Mouse (Mus musculus) embryo, embryonic 10.5 days (tissue): ENCODE results near the gene Git1.
A peak's percentile ranks its signal among the peaks of the same experiment; 100 is the strongest.

Experiments
- DNase-seq: peaks from one replicate; pipeline ENCODE4 v3.0.0-alpha.2; 2015; ENCODE audit warnings: low spot score

Git1 gene

DNA sequence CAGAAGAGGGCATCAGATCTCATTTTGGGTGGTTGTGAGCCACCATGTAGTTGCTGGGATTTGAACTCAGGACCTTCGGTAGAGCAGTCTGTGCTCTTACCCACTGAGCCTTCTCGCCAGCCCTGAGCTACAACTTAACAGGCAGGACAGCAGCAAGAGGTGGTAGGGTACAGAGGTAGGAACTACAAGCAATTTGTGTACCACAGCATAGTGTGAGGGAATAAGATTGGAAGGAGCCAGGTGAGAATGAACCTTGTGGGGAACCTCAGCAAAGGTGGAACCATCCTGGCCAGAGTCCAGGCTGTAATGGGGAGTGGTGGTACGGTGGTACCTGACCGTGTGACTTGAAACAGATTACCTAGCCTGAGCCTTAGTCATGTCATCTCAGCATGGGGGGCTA, 8.6 kb downstream of the Git1 start:
- DNase-seq: no peak

DNA sequence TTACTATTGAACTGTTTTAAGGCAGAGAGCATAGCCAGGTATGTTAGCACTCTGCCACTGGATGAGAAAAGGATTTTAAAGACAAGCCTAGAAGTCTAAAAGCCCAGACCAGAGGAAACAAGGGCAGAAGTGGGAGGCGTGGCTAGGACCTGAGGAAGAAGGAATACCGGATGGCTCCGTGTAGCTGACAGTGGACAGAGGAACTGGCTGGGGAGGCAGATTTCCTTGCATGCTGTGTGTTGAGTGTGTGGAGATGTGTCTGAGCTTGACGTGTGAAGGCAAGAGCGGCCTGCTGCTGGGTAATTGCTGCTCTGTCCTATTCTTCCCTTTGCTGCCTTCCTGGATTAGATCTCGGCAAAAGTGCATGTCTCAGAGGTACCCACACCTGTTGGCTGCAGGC, 9.1 kb downstream of the Git1 start:
- DNase-seq: no peak

GRCm38 (mm10) chr11:77503511-77503910, 10.1 kb downstream of the Git1 start:
- no peak for DNase-seq

GRCm38 (mm10) chr11:77504377-77504776, 11.0 kb downstream of the Git1 start:
- no peak for DNase-seq

- DNase-seq: no peak
These were observed 12.1 kb downstream of the Git1 start for GRCm38 (mm10) chr11:77505291-77505980.

DNA sequence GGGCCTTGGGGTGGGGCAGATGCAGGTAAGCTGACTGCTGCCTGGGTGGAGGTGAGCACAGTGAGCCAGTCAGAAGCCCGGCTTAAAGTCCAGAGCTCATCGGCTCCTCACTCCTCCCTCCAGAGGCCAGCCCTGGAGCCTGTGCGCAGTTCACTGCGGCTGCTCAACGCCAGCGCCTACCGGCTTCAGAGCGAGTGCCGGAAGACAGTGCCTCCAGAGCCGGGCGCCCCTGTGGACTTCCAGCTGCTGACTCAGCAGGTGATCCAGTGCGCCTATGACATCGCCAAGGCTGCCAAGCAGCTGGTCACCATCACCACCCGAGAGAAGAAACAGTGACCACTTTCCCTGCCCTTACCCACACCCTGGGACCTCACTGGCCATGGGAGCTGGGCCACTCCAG, 12.9 kb downstream of the Git1 start:
- DNase-seq: no peak

GRCm38 (mm10) chr11:77506941-77507340, 13.6 kb downstream of the Git1 start:
- no peak for DNase-seq

- DNase-seq: no peak
These were observed 14.1 kb downstream of the Git1 start for GRCm38 (mm10) chr11:77507426-77507825.

- DNase-seq: peak; percentile 86
These were observed 15.0 kb downstream of the Git1 start for GRCm38 (mm10) chr11:77508068-77509021.

GRCm38 (mm10) chr11:77511336-77511735, 18.0 kb downstream of the Git1 start:
- DNase-seq: no peak

- peak; percentile 90 for DNase-seq
These were observed 19.8 kb downstream of the Git1 start for GRCm38 (mm10) chr11:77512891-77513810.

GRCm38 (mm10) chr11:77513811-77514170, 20.4 kb downstream of the Git1 start:
- DNase-seq: peak; percentile 60

GRCm38 (mm10) chr11:77514281-77514831, 21.0 kb downstream of the Git1 start:
- DNase-seq: peak; percentile 55

DNA sequence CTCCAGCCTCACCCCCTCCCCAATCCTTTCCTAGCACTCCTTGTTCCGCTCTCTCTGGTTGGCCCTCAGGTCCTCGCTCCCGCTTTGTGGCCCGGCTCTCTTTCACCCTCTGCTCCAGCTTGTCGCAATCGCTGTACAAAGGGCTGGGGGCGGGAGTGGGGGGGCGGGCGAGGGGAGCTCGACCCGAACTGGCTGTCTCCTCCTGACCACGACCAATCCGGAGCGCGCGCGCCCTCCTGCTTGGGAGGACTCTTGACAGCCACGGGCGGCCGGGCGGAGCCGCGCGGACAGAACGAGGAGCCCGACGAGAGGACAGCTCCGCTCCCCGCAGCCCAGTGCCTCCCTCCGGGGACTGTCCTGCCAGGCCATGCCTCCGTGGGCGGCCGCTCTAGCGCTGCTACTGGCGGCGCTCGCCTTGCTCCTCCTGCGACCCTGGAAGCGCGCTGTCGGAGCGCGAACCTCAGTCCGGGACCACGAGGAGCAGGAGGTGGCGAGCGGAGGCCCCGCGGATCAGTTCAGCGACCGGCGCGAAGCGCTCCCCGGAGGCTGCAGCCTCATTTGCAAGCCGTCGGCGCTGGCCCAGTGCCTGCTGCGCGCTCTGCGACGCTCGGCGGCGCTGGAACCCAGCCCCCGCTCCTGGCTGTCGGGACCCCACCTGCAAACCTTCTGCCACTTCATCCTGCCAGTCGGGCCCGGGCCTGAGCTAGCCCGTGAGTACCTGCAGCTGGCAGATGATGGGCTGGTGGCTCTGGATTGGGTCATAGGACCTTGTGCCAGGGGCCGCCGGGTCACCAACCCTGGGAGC, 21.7 kb downstream of the Git1 start, which contains the start of gene Abhd15:
Gene Abhd15, plus strand, starts transcription at position 290 of the 805 bp plus-strand sequence.
- peak; percentile 87 for DNase-seq

- DNase-seq: peak; percentile 39
These were observed 22.5 kb downstream of the Git1 start, which contains the start of gene Trp53i13 for GRCm38 (mm10) chr11:77515637-77516552. Gene Trp53i13, minus strand, starts transcription at chr11:77515980.

DNA sequence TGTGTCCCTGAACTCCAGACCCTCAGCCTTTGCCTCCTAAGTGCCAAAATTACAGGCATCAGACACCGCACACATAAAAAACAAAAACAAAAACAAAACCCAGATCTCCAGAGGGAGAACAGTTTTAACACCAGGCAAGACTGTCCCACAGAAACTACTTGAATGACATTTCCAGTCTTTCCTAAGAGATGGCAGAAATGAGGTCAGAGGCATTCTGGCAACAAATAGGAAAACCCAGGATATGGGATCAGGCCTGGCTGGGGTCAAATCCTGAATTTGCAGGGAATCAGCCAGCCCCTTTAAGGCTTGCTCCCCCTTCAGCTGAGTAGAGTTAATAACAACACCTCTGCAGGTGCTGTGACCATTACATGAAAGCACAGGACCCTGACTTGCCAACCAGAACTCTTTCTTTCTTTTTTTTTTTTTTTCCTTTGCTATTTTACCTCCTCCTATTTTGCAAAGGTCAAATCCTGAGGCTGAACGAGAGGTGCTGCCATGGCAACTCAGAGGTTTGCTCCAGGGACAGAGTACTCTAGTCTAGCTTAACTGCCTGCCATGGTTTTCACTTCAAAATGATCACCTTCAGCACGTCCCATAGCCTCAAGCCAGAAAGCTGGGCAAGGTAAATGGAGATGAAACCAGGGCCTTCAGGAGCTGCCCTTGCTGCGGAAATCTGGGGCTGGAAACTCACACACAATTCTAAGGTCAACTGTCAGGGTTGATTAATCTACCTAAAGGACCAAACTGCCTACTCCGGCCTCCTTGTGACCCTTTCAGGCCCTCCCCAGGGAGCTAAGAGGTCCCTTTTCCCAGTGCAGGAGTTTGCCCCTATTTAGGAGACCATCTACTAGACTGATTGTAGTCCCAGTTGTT, 23.4 kb downstream of the Git1 start:
- no peak for DNase-seq

DNA sequence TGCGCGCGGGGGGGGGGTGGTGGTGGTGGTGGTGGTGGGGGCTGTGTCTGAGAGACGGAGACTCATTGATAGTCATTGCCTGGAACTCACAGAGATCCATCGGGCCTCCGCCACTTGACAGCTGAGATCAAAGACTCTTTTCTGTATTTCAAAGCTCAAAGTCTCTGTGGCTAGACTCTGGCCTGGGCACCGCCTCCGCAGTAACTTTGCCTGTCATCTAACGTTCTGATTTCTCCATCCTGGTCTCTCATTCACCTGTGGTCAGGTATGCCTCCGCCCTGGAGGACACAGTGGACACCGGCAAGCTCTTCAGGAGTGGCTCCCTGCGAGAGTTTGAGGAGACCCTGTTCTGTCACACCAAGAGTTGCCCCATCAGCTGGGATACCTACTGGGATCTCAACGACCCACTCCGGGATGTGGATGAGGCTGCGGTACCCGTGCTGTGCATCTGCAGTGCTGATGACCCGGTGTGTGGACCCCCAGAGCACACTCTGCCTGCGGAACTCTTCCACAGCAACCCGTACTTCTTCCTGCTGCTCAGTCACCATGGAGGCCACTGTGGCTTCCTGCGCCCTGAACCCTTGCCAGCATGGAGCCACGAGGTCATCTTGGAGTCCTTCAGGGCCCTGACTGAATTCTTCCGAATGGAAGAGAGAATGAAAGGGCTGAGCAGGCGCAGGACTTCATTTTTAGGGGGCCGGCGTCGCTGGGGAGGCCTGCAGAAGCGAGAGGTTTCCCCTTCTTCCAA, 24.9 kb downstream of the Git1 start:
- DNase-seq: no peak

GRCm38 (mm10) chr11:77519043-77519442, 25.7 kb downstream of the Git1 start, which contains the start of gene Gm10392:
Gene Gm10392, minus strand, starts transcription at chr11:77519198.
- DNase-seq: no peak
